ENCODE assay signal across 8 mouse cellular contexts in the genomic region with DNA sequence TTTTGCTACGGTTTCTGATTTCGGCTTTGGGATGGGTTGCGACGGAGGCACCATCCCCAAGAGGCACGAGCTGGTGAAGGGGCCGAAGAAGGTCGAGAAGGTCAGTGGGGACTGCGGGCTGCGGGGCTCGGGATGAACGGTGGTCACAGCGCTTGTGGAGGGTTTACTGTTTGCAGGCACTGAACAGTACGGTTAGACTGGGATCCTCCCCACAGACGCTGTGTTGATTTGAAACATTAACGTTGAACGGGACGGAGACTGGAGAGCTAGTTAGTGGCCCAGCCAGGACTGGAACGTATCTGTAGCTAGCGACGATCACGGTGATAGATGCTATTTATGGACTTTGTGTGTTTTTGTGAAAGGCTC. TPM values are rescaled to one million over a fixed set of nuclear protein-coding genes. Genes with fewer than 3 reads are reported as not detected.
DNase-seq lines count a peak whose midpoint lies in the region; ATAC-seq lines count a peak whose summit lies in the region.

No protein-coding gene starts in this region.

- WGBS in lung, embryonic 15.5 days: under 1% methylated on average over 21 of the region's 21 CpGs
- under 1% methylated on average over 21 of the region's 21 CpGs for WGBS in embryonic facial prominence, embryonic 15.5 days
- 1% methylated on average over 21 of the region's 21 CpGs for WGBS in limb, embryonic 10.5 days
- under 1% methylated on average over 21 of the region's 21 CpGs for WGBS in neural tube, embryonic 15.5 days

- no peaks in the 10 kb centered on the region for H3K27me3 ChIP-seq in lung, embryonic 15.5 days
- no peaks in the 10 kb centered on the region for H3K27me3 ChIP-seq in embryonic facial prominence, embryonic 15.5 days
- no peaks in the 10 kb centered on the region for H3K27me3 ChIP-seq in limb, embryonic 10.5 days (ENCODE audit: low read depth, poor library complexity, severe bottlenecking)
- no peaks in the 10 kb centered on the region for H3K27me3 ChIP-seq in neural tube, embryonic 15.5 days (replicated peaks)

- H3K4me1 ChIP-seq in lung, embryonic 15.5 days: peaks cover 17% of the 10 kb centered on the region
- peaks cover 21% of the 10 kb centered on the region for H3K4me1 ChIP-seq in embryonic facial prominence, embryonic 15.5 days
- H3K4me1 ChIP-seq in limb, embryonic 10.5 days: peaks cover 19% of the 10 kb centered on the region
- peaks cover 25% of the 10 kb centered on the region for H3K4me1 ChIP-seq in neural tube, embryonic 15.5 days

- 0 out of 2 replicates have a peak overlapping the region, but pooled peaks have one; percentile 31 for H3K27ac ChIP-seq in lung, embryonic 15.5 days
- peak overlapping the region; percentile 39; the same call in 1 of the 2 replicates for H3K27ac ChIP-seq in embryonic facial prominence, embryonic 15.5 days (replicated peaks)
- peak overlapping the region; percentile 79 for H3K27ac ChIP-seq in limb, embryonic 10.5 days
- H3K27ac ChIP-seq in neural tube, embryonic 15.5 days (replicated peaks): peak overlapping the region; percentile 51

- H3K9me3 ChIP-seq in lung, embryonic 15.5 days: no peaks in the 10 kb centered on the region
- H3K9me3 ChIP-seq in embryonic facial prominence, embryonic 15.5 days (replicated peaks): no peaks in the 10 kb centered on the region
- H3K9me3 ChIP-seq in limb, embryonic 10.5 days (replicated peaks): no peaks in the 10 kb centered on the region
- no peaks in the 10 kb centered on the region for H3K9me3 ChIP-seq in neural tube, embryonic 15.5 days (replicated peaks)

- peak overlapping the region; percentile 66 for H3K4me3 ChIP-seq in lung, embryonic 15.5 days
- H3K4me3 ChIP-seq in embryonic facial prominence, embryonic 15.5 days (replicated peaks): peak overlapping the region; percentile 78
- H3K4me3 ChIP-seq in limb, embryonic 10.5 days: peak overlapping the region; percentile 83
- peak overlapping the region; percentile 71 for H3K4me3 ChIP-seq in neural tube, embryonic 15.5 days (replicated peaks)

- H3K4me2 ChIP-seq in lung, embryonic 15.5 days: peak overlapping the region; percentile 84
- peak overlapping the region; percentile 60 for H3K4me2 ChIP-seq in embryonic facial prominence, embryonic 15.5 days (replicated peaks)
- H3K4me2 ChIP-seq in neural tube, embryonic 15.5 days: peak overlapping the region; percentile 93

- peaks cover 2% of the 10 kb centered on the region; the same call in 1 of the 2 replicates for H3K36me3 ChIP-seq in lung, embryonic 15.5 days
- H3K36me3 ChIP-seq in embryonic facial prominence, embryonic 15.5 days: peaks cover 12% of the 10 kb centered on the region
- H3K36me3 ChIP-seq in limb, embryonic 10.5 days: peaks cover 12% of the 10 kb centered on the region
- peaks cover 7% of the 10 kb centered on the region for H3K36me3 ChIP-seq in neural tube, embryonic 15.5 days

- peak; percentile 57; the same call in 1 of the 2 replicates for ATAC-seq in lung, embryonic 15.5 days (ENCODE audit: borderline replicate concordance, extremely low read depth, low FRiP score, low TSS enrichment)
- peak; percentile 55; the same call in 1 of the 2 replicates for ATAC-seq in embryonic facial prominence, embryonic 15.5 days (ENCODE audit: insufficient number of reproducible peaks, low FRiP score, low TSS enrichment, low read depth)
- peak; percentile 81 for ATAC-seq in neural tube, embryonic 15.5 days (ENCODE audit: low FRiP score)

- no peak for DNase-seq in lung, postnatal 4 days
- DNase-seq in limb, embryonic 10.5 days (ENCODE audit: low spot score): no peak
- no peak for DNase-seq in c-Kit-positive CD71-positive TER-119-positive erythroid progenitor cells, embryonic 14.5 days (ENCODE audit: low spot score)
- no peak for DNase-seq in kidney, adult 11 months
- no peak for DNase-seq in lung, postnatal 25 days (ENCODE audit: low spot score)

- H3K9ac ChIP-seq in lung, embryonic 15.5 days: peak overlapping the region; percentile 57
- peak overlapping the region; percentile 57 for H3K9ac ChIP-seq in embryonic facial prominence, embryonic 15.5 days
- peak overlapping the region; percentile 64 for H3K9ac ChIP-seq in neural tube, embryonic 15.5 days (replicated peaks)

RNA-seq across cellular contexts. Expression of a gene that starts 0.3 kb away (rescaled TPM):
- polyA plus RNA-seq in lung, embryonic 15.5 days (2015; fragmentation: Nextera tagmentation; extraction: Ambion mirVana): 73.0 and 79.0 TPM in 2 replicates
- 75.8 and 79.2 TPM in 2 replicates for polyA plus RNA-seq in embryonic facial prominence, embryonic 15.5 days (2015; fragmentation: Nextera tagmentation; extraction: Ambion mirVana)
- polyA plus RNA-seq in limb, embryonic 10.5 days (2016; fragmentation: Nextera tagmentation; extraction: Ambion mirVana): 78.6 and 79.5 TPM in 2 replicates
- polyA plus RNA-seq in neural tube, embryonic 15.5 days (2015; fragmentation: Nextera tagmentation; extraction: Ambion mirVana): 89.8 and 93.4 TPM in 2 replicates

RNA-seq across cellular contexts. Expression of a gene that starts 17.8 kb away (rescaled TPM):
- polyA plus RNA-seq in lung, embryonic 15.5 days (2015; fragmentation: Nextera tagmentation; extraction: Ambion mirVana): 1.5 and 1.7 TPM in 2 replicates
- 1.9 and 2.1 TPM in 2 replicates for polyA plus RNA-seq in embryonic facial prominence, embryonic 15.5 days (2015; fragmentation: Nextera tagmentation; extraction: Ambion mirVana)
- 1.9 and 2.2 TPM in 2 replicates for polyA plus RNA-seq in limb, embryonic 10.5 days (2016; fragmentation: Nextera tagmentation; extraction: Ambion mirVana)
- polyA plus RNA-seq in neural tube, embryonic 15.5 days (2015; fragmentation: Nextera tagmentation; extraction: Ambion mirVana): 1.1 and 1.4 TPM in 2 replicates

RNA-seq across cellular contexts. Expression of a gene that starts 31.7 kb away (rescaled TPM):
- polyA plus RNA-seq in lung, embryonic 15.5 days (2015; fragmentation: Nextera tagmentation; extraction: Ambion mirVana): 0.30 TPM in 1 of 2 replicates, not detected in the other
- polyA plus RNA-seq in embryonic facial prominence, embryonic 15.5 days (2015; fragmentation: Nextera tagmentation; extraction: Ambion mirVana): 0.25 TPM in 1 of 2 replicates, not detected in the other
- polyA plus RNA-seq in limb, embryonic 10.5 days (2016; fragmentation: Nextera tagmentation; extraction: Ambion mirVana): 0.21 TPM in 1 of 2 replicates, not detected in the other
- polyA plus RNA-seq in neural tube, embryonic 15.5 days (2015; fragmentation: Nextera tagmentation; extraction: Ambion mirVana): not detected in 2 replicates

RNA-seq across cellular contexts. Expression of a gene that starts 47.0 kb away (rescaled TPM):
- polyA plus RNA-seq in lung, embryonic 15.5 days (2015; fragmentation: Nextera tagmentation; extraction: Ambion mirVana): 5.5 and 6.7 TPM in 2 replicates
- polyA plus RNA-seq in embryonic facial prominence, embryonic 15.5 days (2015; fragmentation: Nextera tagmentation; extraction: Ambion mirVana): 0.79 and 1.1 TPM in 2 replicates
- 0.11 and 0.39 TPM in 2 replicates for polyA plus RNA-seq in limb, embryonic 10.5 days (2016; fragmentation: Nextera tagmentation; extraction: Ambion mirVana)
- 0.17 and 1.1 TPM in 2 replicates for polyA plus RNA-seq in neural tube, embryonic 15.5 days (2015; fragmentation: Nextera tagmentation; extraction: Ambion mirVana)
